ENCODE assay signal across 12 mouse cellular contexts in the genomic region with DNA sequence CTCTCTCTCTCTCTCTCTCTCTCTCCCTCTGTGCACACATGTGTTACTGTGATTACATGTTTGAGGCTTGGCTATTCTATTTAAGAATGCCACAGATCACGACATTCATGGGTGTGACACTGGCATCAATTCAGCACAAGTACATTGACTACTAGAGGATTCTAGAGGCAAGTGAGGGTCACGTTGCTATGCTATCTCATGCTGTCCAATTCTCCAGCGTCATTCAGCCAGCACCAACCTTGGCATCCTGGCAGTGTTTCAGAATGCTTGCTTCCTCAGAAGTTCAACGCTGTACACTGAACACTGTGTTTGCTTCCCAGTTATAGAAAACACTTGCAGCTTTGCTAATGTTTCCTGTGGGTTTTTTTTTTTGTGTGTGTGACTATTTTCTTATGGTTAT.
DNase-seq lines count a peak whose midpoint lies in the region; ATAC-seq lines count a peak whose summit lies in the region.
"Had no signal": no experiment of that assay in that cellular context is flagged by ENCODE, and none has a peak within 500 bp of the region (broad histone marks: within the 10 kb centered on the region; RNA-seq: fewer than 3 reads in every experiment).

No protein-coding gene starts in this region.

- H3K9ac ChIP-seq in midbrain, embryonic 13.5 days (replicated peaks): no peak overlapping the region
- H3K9ac ChIP-seq: limb, embryonic 13.5 days had no signal

- 30% methylated on average over 4 of the region's 4 CpGs for WGBS in heart, embryonic 10.5 days
- WGBS in midbrain, embryonic 13.5 days: 84% methylated on average over 4 of the region's 4 CpGs

- DNase-seq in gastrocnemius, adult 18-20 months (ENCODE audit: low spot score): peak; percentile 3
- no peak for DNase-seq in gastrocnemius, adult 8-10 months (ENCODE audit: low spot score in 2 of 2)
- DNase-seq in adrenal gland, adult (ENCODE audit: inconsistent age in 2 of 2, low spot score in 1 of 2): peak; percentile 85 to 93
- no peak for DNase-seq in heart, embryonic 10.5 days (ENCODE audit: low spot score)
- DNase-seq in lung, postnatal 10 days: peak; percentile 10
- no peak for DNase-seq in layer of hippocampus, adult 11-12 months (ENCODE audit: low spot score)
- DNase-seq: right cerebral cortex, adult 18-20 months had no signal

- no peak overlapping the region for H3K4me3 ChIP-seq in heart, embryonic 10.5 days
- no peak overlapping the region for H3K4me3 ChIP-seq in midbrain, embryonic 13.5 days (replicated peaks)
- H3K4me3 ChIP-seq: limb, embryonic 13.5 days had no signal

- no peaks in the 10 kb centered on the region for H3K36me3 ChIP-seq in heart, embryonic 10.5 days
- H3K36me3 ChIP-seq in midbrain, embryonic 13.5 days: no peaks in the 10 kb centered on the region
- H3K36me3 ChIP-seq: limb, embryonic 13.5 days had no signal

- peaks cover 20% of the 10 kb centered on the region for H3K4me1 ChIP-seq in heart, embryonic 10.5 days
- no peaks in the 10 kb centered on the region for H3K4me1 ChIP-seq in midbrain, embryonic 13.5 days (replicated peaks)
- H3K4me1 ChIP-seq: limb, embryonic 13.5 days had no signal

- no peak for ATAC-seq in inflammation-experienced regulatory T-cells, adult 6 months
- no peak for ATAC-seq in midbrain, embryonic 13.5 days
- ATAC-seq: forebrain, embryonic 14.5 days; hindbrain, postnatal 0 days had no signal

- H3K27me3 ChIP-seq in heart, embryonic 10.5 days (ENCODE audit: insufficient read depth, poor library complexity, severe bottlenecking): no peaks in the 10 kb centered on the region
- H3K27me3 ChIP-seq in midbrain, embryonic 13.5 days: no peaks in the 10 kb centered on the region
- H3K27me3 ChIP-seq: limb, embryonic 13.5 days had no signal

- no peak overlapping the region for H3K4me2 ChIP-seq in midbrain, embryonic 13.5 days (replicated peaks)
- H3K4me2 ChIP-seq: limb, embryonic 13.5 days had no signal

- H3K9me3 ChIP-seq in heart, embryonic 10.5 days: no peaks in the 10 kb centered on the region
- no peaks in the 10 kb centered on the region for H3K9me3 ChIP-seq in midbrain, embryonic 13.5 days
- H3K9me3 ChIP-seq: limb, embryonic 13.5 days had no signal

- H3K27ac ChIP-seq in heart, embryonic 10.5 days: peak overlapping the region; percentile 73; the same call in 1 of the 2 replicates
- H3K27ac ChIP-seq in midbrain, embryonic 13.5 days: no peak overlapping the region
- H3K27ac ChIP-seq: hindbrain, postnatal 0 days; limb, embryonic 13.5 days had no signal

Comparison
In these comparisons a context has a peak if more than half of its experiments do, and no peak if none do; other contexts are left out.
1. DNase-seq: peak in gastrocnemius, adult 18-20 months (single experiment), adrenal gland, adult (2 of 2) and lung, postnatal 10 days (single experiment); none in gastrocnemius, adult 8-10 months (0 of 2), heart, embryonic 10.5 days (single experiment) and layer of hippocampus, adult 11-12 months (single experiment).